Mouse (Mus musculus): Measurements from ENCODE around the gene Btnl2.

Gene Btnl2

GRCm38 (mm10) chr17:34398711-34399393 is 44.2 kb downstream of the Btnl2 start, which contains the start of gene BC051142:
Gene BC051142 (plus strand): TSS chr17:34398820.
- peak; percentile 65 for DNase-seq (ENCODE audit: low spot score)

DNA sequence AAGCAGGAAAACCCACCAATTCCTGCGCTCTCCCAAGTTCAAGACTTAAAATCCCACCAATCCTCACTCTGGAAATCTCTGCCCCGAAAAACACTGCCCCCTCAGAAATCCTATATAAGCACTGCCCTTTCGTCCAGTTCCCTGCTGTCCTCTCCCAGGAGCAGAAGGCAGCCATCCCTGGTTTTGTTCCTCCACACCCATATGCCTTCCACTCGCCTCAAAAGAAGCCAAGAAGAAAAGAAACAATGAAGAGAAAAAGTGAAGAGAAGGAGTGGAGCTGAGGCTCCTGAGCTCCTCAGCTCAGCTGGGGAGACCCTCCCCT is 44.7 kb downstream of the Btnl2 start:
- no peak for DNase-seq (ENCODE audit: low spot score)

- DNase-seq (ENCODE audit: low spot score) = peak; percentile 18
These were observed 56.5 kb downstream of the Btnl2 start for GRCm38 (mm10) chr17:34411117-34411516.

All from ovary, postnatal 10 days (tissue).